Mouse (Mus musculus) neural tube, embryonic 11.5 days (tissue): ENCODE data around the gene Aff3. TPM values are rescaled to one million over a fixed set of nuclear protein-coding genes. Genes with fewer than 3 reads are reported as not detected.

Source experiments
- ATAC-seq: fragments of 200-750 bp; cut with Nextera tagmentation; 2 replicates; pipeline ENCODE4 v1.8.0; 2017; ENCODE audit warnings: moderate number of reproducible peaks, mild to moderate bottlenecking, moderate TSS enrichment, moderate library complexity; ENCODE audit not compliant: insufficient read depth, low FRiP score, low TSS enrichment
- DNase-seq: peaks from one replicate; pipeline ENCODE4 v3.0.0-alpha.2; 2015; ENCODE audit warnings: low spot score
- H3K27ac ChIP-seq: fragments of 300-500 bp; sonication (generic); 2 replicates; pipeline ENCODE4 v1.5.1; 2014; ENCODE audit warnings: low read depth, mild to moderate bottlenecking, low read length
- H3K27me3 ChIP-seq: fragments of 300-500 bp; sonication (generic); 2 replicates; pipeline ENCODE4 v1.6.1; 2014; ENCODE audit warnings: mild to moderate bottlenecking, low read length, mixed read lengths; ENCODE audit not compliant: control insufficient read depth, insufficient read depth
- H3K36me3 ChIP-seq: fragments of 300-500 bp; sonication (generic); 2 replicates; pipeline ENCODE4 v1.6.1; 2014; ENCODE audit warnings: mild to moderate bottlenecking, low read length, moderate library complexity, mixed read lengths; ENCODE audit not compliant: control insufficient read depth, insufficient read depth
- H3K4me1 ChIP-seq: fragments of 300-500 bp; sonication (generic); 2 replicates; pipeline ENCODE4 v1.6.1; 2014; ENCODE audit warnings: low read length, mixed read lengths; ENCODE audit not compliant: control insufficient read depth, insufficient read depth
- H3K4me2 ChIP-seq: fragments of 300-500 bp; sonication (generic); 2 replicates; pipeline ENCODE4 v1.6.1; 2014; ENCODE audit warnings: low read depth, mild to moderate bottlenecking, moderate library complexity
- H3K4me3 ChIP-seq: fragments of 300-500 bp; sonication (generic); 2 replicates; pipeline ENCODE4 v1.5.1; 2014; ENCODE audit warnings: low read depth, low read length
- H3K9ac ChIP-seq: fragments of 300-500 bp; sonication (generic); 2 replicates; pipeline ENCODE4 v1.6.1; 2014; ENCODE audit warnings: mild to moderate bottlenecking, low read length
- H3K9me3 ChIP-seq: fragments of 300-500 bp; sonication (generic); 2 replicates; pipeline ENCODE4 v1.6.1; 2016; ENCODE audit warnings: low read length; ENCODE audit not compliant: control insufficient read depth
- WGBS: fragments of 180-500 bp; shearing (Covaris S2); extraction: QIAGEN DNeasy Blood & Tissue Kit; methylation state at CpG from one replicate; pipeline ENCODE4 v1.1.7; 2014; 5-methylcytosine and 5-hydroxymethylcytosine counted together
- polyA plus RNA-seq: library from polyadenylated mRNA; unstranded; fragments of >200 nt; fragmentation: Nextera tagmentation; extraction: Ambion mirVana; gene quantifications from 2 replicates; pipeline ENCODE4 v1.2.1, GENCODE M21; 2014

Gene Aff3
- polyA plus RNA-seq, 1 experiment from 2014 or later, result 33.3 TPM

GRCm38 (mm10) chr1:38456719-38457269 is 208.0 kb downstream of the Aff3 start:
- H3K36me3 ChIP-seq, result no peaks in the 10 kb centered on the region
- no peak for ATAC-seq
- 71% methylated on average over 7 of the region's 7 CpGs for WGBS
- peaks cover 11% of the 10 kb centered on the region; the same call in 1 of the 2 replicates for H3K4me1 ChIP-seq
- no peak overlapping the region for H3K27ac ChIP-seq
- no peak overlapping the region for H3K4me2 ChIP-seq
- H3K9me3 ChIP-seq, result no peaks in the 10 kb centered on the region
- DNase-seq, result no peak
- H3K27me3 ChIP-seq, result no peaks in the 10 kb centered on the region
- H3K9ac ChIP-seq, result no peak overlapping the region
- no peak overlapping the region for H3K4me3 ChIP-seq

- 93% methylated on average over 8 of the region's 8 CpGs for WGBS
These were observed 209.8 kb downstream of the Aff3 start for GRCm38 (mm10) chr1:38454921-38455320.

GRCm38 (mm10) chr1:38451367-38451766 is 213.4 kb downstream of the Aff3 start:
- H3K4me1 ChIP-seq, result peaks cover 14% of the 10 kb centered on the region
- no peak overlapping the region for H3K4me2 ChIP-seq
- DNase-seq (no peak), ATAC-seq (no peak)
- no peaks in the 10 kb centered on the region for H3K36me3 ChIP-seq
- no peaks in the 10 kb centered on the region for H3K9me3 ChIP-seq
- 90% methylated on average over 6 of the region's 6 CpGs for WGBS
- no peaks in the 10 kb centered on the region for H3K27me3 ChIP-seq
- no peak overlapping the region for H3K27ac ChIP-seq
- H3K4me3 ChIP-seq, result no peak overlapping the region
- no peak overlapping the region for H3K9ac ChIP-seq

More at GRCm38 (mm10) chr1:38454921-38455320, 209.8 kb downstream of the Aff3 start:
- Histone ChIP-seq H3K4me2 (no peak overlapping the region), H3K27ac (no peak overlapping the region), H3K9ac (no peak overlapping the region), H3K4me3 (no peak overlapping the region), H3K9me3 (no peaks in the 10 kb centered on the region), H3K27me3 (no peaks in the 10 kb centered on the region), H3K36me3 (no peaks in the 10 kb centered on the region), H3K4me1 (peaks cover 11% of the 10 kb centered on the region)
- no peak for ATAC-seq
- DNase-seq, result no peak

- no peak for DNase-seq
- no peak overlapping the region for H3K27ac ChIP-seq
- H3K9ac ChIP-seq, result no peak overlapping the region
- no peak overlapping the region for H3K4me3 ChIP-seq
- H3K36me3 ChIP-seq, result no peaks in the 10 kb centered on the region
- H3K9me3 ChIP-seq, result no peaks in the 10 kb centered on the region
- H3K27me3 ChIP-seq, result no peaks in the 10 kb centered on the region
- no peak overlapping the region for H3K4me2 ChIP-seq
- peaks cover 19% of the 10 kb centered on the region for H3K4me1 ChIP-seq
- 82% methylated on average over 12 of the region's 12 CpGs for WGBS
- ATAC-seq, result no peak
These were observed 214.1 kb downstream of the Aff3 start for GRCm38 (mm10) chr1:38450677-38451076.

- no peak overlapping the region for H3K4me3 ChIP-seq
- 79% methylated on average over 7 of the region's 7 CpGs for WGBS
- no peaks in the 10 kb centered on the region for H3K36me3 ChIP-seq
- H3K4me2 ChIP-seq, result no peak overlapping the region
- DNase-seq, result no peak
- no peaks in the 10 kb centered on the region for H3K9me3 ChIP-seq
- no peak overlapping the region for H3K27ac ChIP-seq
- no peak overlapping the region for H3K9ac ChIP-seq
- no peaks in the 10 kb centered on the region for H3K27me3 ChIP-seq
- peaks cover 23% of the 10 kb centered on the region for H3K4me1 ChIP-seq
- no peak for ATAC-seq
These were observed 214.8 kb downstream of the Aff3 start for GRCm38 (mm10) chr1:38449816-38450478.

GRCm38 (mm10) chr1:38448854-38449253 is 215.9 kb downstream of the Aff3 start:
- no peaks in the 10 kb centered on the region for H3K27me3 ChIP-seq
- 56% methylated on average over 3 of the region's 3 CpGs for WGBS
- no peak overlapping the region for H3K4me2 ChIP-seq
- H3K9me3 ChIP-seq, result no peaks in the 10 kb centered on the region
- H3K27ac ChIP-seq, result no peak overlapping the region
- H3K36me3 ChIP-seq, result no peaks in the 10 kb centered on the region
- ATAC-seq (no peak), DNase-seq (no peak)
- no peak overlapping the region for H3K4me3 ChIP-seq
- peaks cover 25% of the 10 kb centered on the region for H3K4me1 ChIP-seq
- H3K9ac ChIP-seq, result no peak overlapping the region

- Histone ChIP-seq H3K27me3 (no peaks in the 10 kb centered on the region), H3K9ac (no peak overlapping the region; the same call in 1 of the 2 replicates), H3K4me2 (no peak overlapping the region), H3K36me3 (no peaks in the 10 kb centered on the region), H3K9me3 (no peaks in the 10 kb centered on the region), H3K4me1 (peaks cover 37% of the 10 kb centered on the region), H3K27ac (no peak overlapping the region), H3K4me3 (no peak overlapping the region)
- no peak for DNase-seq
- no peak for ATAC-seq
- WGBS, result 88% methylated on average over 2 of the region's 2 CpGs
These were observed 217.2 kb downstream of the Aff3 start for GRCm38 (mm10) chr1:38447581-38447980.

- H3K27ac ChIP-seq, result no peak overlapping the region
- ATAC-seq, result no peak
- 54% methylated on average over 12 of the region's 12 CpGs for WGBS
These were observed 218.5 kb downstream of the Aff3 start for GRCm38 (mm10) chr1:38446152-38446820.

GRCm38 (mm10) chr1:38442887-38443286 is 221.9 kb downstream of the Aff3 start:
- ATAC-seq, result no peak
- Histone ChIP-seq H3K27me3 (no peaks in the 10 kb centered on the region), H3K9me3 (no peaks in the 10 kb centered on the region), H3K4me3 (no peak overlapping the region), H3K4me2 (no peak overlapping the region), H3K4me1 (peaks cover 64% of the 10 kb centered on the region), H3K36me3 (no peaks in the 10 kb centered on the region), H3K27ac (no peak overlapping the region), H3K9ac (no peak overlapping the region)
- WGBS, result 84% methylated on average over 3 of the region's 3 CpGs
- DNase-seq, result no peak

More at GRCm38 (mm10) chr1:38446152-38446820, 218.5 kb downstream of the Aff3 start:
- Histone ChIP-seq H3K9me3 (no peaks in the 10 kb centered on the region), H3K27me3 (no peaks in the 10 kb centered on the region), H3K4me3 (no peak overlapping the region), H3K4me2 (no peak overlapping the region), H3K4me1 (peaks cover 50% of the 10 kb centered on the region), H3K9ac (no peak overlapping the region), H3K36me3 (no peaks in the 10 kb centered on the region)
- DNase-seq, result no peak
